In the genomic region with DNA sequence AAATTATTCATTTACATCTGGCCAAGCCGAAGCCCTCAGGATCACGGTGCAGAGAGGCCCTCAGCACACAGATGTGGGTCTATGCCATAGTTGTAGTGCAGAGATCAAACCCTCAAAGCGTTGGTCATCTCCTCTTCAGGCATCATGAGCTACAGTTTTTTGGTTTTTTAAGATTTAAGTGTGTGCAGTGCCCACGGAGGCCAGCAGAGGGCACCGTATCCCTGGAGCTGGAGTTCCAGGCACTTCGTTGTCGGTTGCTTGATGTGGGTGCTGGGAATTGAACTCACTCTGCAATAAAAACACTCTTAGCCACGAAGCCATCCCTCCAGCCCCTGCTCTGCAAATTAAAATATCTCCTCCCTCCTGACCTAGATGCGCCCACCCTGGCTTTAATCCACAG, we compare ENCODE assay signal across 9 mouse cellular contexts. TPM values are rescaled to one million over a fixed set of nuclear protein-coding genes. Genes with fewer than 3 reads are reported as not detected.
DNase-seq lines count a peak whose midpoint lies in the region; ATAC-seq and TF ChIP-seq lines count a peak whose summit lies in the region.
"Had no signal": no experiment of that assay in that cellular context is flagged by ENCODE, and none has a peak within 500 bp of the region (broad histone marks: within the 10 kb centered on the region; RNA-seq: fewer than 3 reads in every experiment).

No protein-coding gene starts in this region.

- TF ChIP-seq EP300 in liver, embryonic 14.5 days (IDR thresholded peaks at IDR 0.05; ENCODE audit: low read depth), result no peak
- no peak for TF ChIP-seq EP300 in MEL (IDR thresholded peaks at IDR 0.05; ENCODE audit: low read depth in 1 of 2, low read length in 2 of 2)

- no peak overlapping the region for H3K4me2 ChIP-seq in forebrain, embryonic 11.5 days (ENCODE audit: low read depth, low read length, severe bottlenecking)
- H3K4me2 ChIP-seq in forebrain, embryonic 12.5 days, result no peak overlapping the region
- no peak overlapping the region for H3K4me2 ChIP-seq in liver, embryonic 14.5 days (ENCODE audit: low read depth)

- TF ChIP-seq POLR2A in MEL (IDR thresholded peaks at IDR 0.05; ENCODE audit: control insufficient read depth in 1 of 2, insufficient read depth in 1 of 2, low read depth in 1 of 2, low read length in 2 of 2, poor library complexity in 1 of 2), result no peak

- TF ChIP-seq RAD21 in MEL (IDR thresholded peaks at IDR 0.05; ENCODE audit: low read depth, low read length), result no peak; the same call in none of the 2 replicates

- no peaks in the 10 kb centered on the region for H3K9me3 ChIP-seq in forebrain, embryonic 11.5 days (ENCODE audit: control insufficient read depth, low read length)
- no peaks in the 10 kb centered on the region for H3K9me3 ChIP-seq in forebrain, embryonic 12.5 days
- no peaks in the 10 kb centered on the region for H3K9me3 ChIP-seq in liver, embryonic 14.5 days (ENCODE audit: control insufficient read depth, low read length)
- H3K9me3 ChIP-seq in MEL (replicated peaks; ENCODE audit: insufficient read depth, low read length), result no peaks in the 10 kb centered on the region
- no peaks in the 10 kb centered on the region; the same call in 1 of the 2 replicates for H3K9me3 ChIP-seq in forebrain, embryonic 10.5 days

- 35% methylated on average over 9 of the region's 9 CpGs for WGBS in forebrain, embryonic 11.5 days
- 40% methylated on average over 9 of the region's 9 CpGs for WGBS in forebrain, embryonic 12.5 days
- 26% methylated on average over 9 of the region's 9 CpGs for WGBS in liver, embryonic 14.5 days (ENCODE audit: insufficient replicate concordance)
- 40% methylated on average over 9 of the region's 9 CpGs for WGBS in forebrain, embryonic 10.5 days

- no peaks in the 10 kb centered on the region for H3K79me2 ChIP-seq in MEL (ENCODE audit: control insufficient read depth, insufficient read depth, low read length, poor library complexity)

- H3K9ac ChIP-seq in forebrain, embryonic 11.5 days (ENCODE audit: low read length), result no peak overlapping the region
- no peak overlapping the region for H3K9ac ChIP-seq in forebrain, embryonic 12.5 days
- H3K9ac ChIP-seq in liver, embryonic 14.5 days (replicated peaks), result no peak overlapping the region
- H3K9ac ChIP-seq in MEL (ENCODE audit: control insufficient read depth, low read depth, low read length, poor library complexity, severe bottlenecking), result no peak overlapping the region

- ATAC-seq in forebrain, embryonic 11.5 days (replicated peaks; ENCODE audit: low FRiP score), result no peak
- no peak for ATAC-seq in forebrain, embryonic 12.5 days (ENCODE audit: low FRiP score)
- ATAC-seq in liver, embryonic 14.5 days (ENCODE audit: insufficient read depth), result no peak

- no peak overlapping the region for H3K27ac ChIP-seq in forebrain, embryonic 11.5 days (ENCODE audit: low read depth, low read length)
- H3K27ac ChIP-seq in forebrain, embryonic 12.5 days, result no peak overlapping the region
- H3K27ac ChIP-seq in liver, embryonic 14.5 days, result no peak overlapping the region
- H3K27ac ChIP-seq in MEL (ENCODE audit: control insufficient read depth, low read depth, low read length), result no peak overlapping the region
- H3K27ac ChIP-seq in forebrain, embryonic 10.5 days, result no peak overlapping the region
- H3K27ac ChIP-seq: macrophage had no signal

- H3K4me3 ChIP-seq in forebrain, embryonic 11.5 days (ENCODE audit: low read depth, low read length), result no peak overlapping the region
- H3K4me3 ChIP-seq in forebrain, embryonic 12.5 days (replicated peaks), result no peak overlapping the region
- no peak overlapping the region for H3K4me3 ChIP-seq in liver, embryonic 14.5 days (ENCODE audit: insufficient read depth in 1 of 2, low read depth in 2 of 2, low read length in 2 of 2)
- H3K4me3 ChIP-seq in MEL (ENCODE audit: control insufficient read depth in 1 of 2, insufficient read depth in 1 of 2, low read depth in 2 of 2, low read length in 2 of 2), result no peak overlapping the region
- H3K4me3 ChIP-seq in forebrain, embryonic 10.5 days, result no peak overlapping the region

- peak; percentile 61 for DNase-seq in forebrain, embryonic 11.5 days (ENCODE audit: low spot score)
- DNase-seq in liver, embryonic 14.5 days (ENCODE audit: low read depth in 3 of 3, low spot score in 3 of 3), result no peak
- DNase-seq in liver, result no peak
- DNase-seq in MEL (ENCODE audit: low read depth, low spot score), result peak; percentile 4
- DNase-seq in kidney, postnatal 4 days, result peak; percentile 36 to 48
- no peak for DNase-seq in heart, adult 11 months
- no peak for DNase-seq in forebrain, embryonic 10.5 days (ENCODE audit: extremely low spot score, low spot score)

- H3K36me3 ChIP-seq in forebrain, embryonic 11.5 days (ENCODE audit: control insufficient read depth, insufficient read depth, low read length), result no peaks in the 10 kb centered on the region
- no peaks in the 10 kb centered on the region for H3K36me3 ChIP-seq in forebrain, embryonic 12.5 days (replicated peaks)
- H3K36me3 ChIP-seq in liver, embryonic 14.5 days (replicated peaks; ENCODE audit: control insufficient read depth, insufficient read depth, low read depth), result no peaks in the 10 kb centered on the region
- no peaks in the 10 kb centered on the region for H3K36me3 ChIP-seq in MEL (ENCODE audit: control insufficient read depth in 1 of 2, insufficient read depth in 2 of 2, low read length in 2 of 2)
- no peaks in the 10 kb centered on the region for H3K36me3 ChIP-seq in forebrain, embryonic 10.5 days (replicated peaks)

- no peaks in the 10 kb centered on the region for H3K27me3 ChIP-seq in forebrain, embryonic 11.5 days (ENCODE audit: control insufficient read depth, insufficient read depth, low read length)
- no peaks in the 10 kb centered on the region for H3K27me3 ChIP-seq in forebrain, embryonic 12.5 days
- no peaks in the 10 kb centered on the region for H3K27me3 ChIP-seq in liver, embryonic 14.5 days (ENCODE audit: control insufficient read depth, insufficient read depth, low read length)
- no peaks in the 10 kb centered on the region for H3K27me3 ChIP-seq in MEL (ENCODE audit: control insufficient read depth in 1 of 2, insufficient read depth in 2 of 2, low read length in 2 of 2)
- H3K27me3 ChIP-seq in forebrain, embryonic 10.5 days (ENCODE audit: poor library complexity, severe bottlenecking), result no peaks in the 10 kb centered on the region

- TF ChIP-seq CTCF in liver, embryonic 14.5 days (IDR thresholded peaks at IDR 0.05; ENCODE audit: low read depth), result peak; percentile 62
- peak; percentile 31 to 49 (median 35) for TF ChIP-seq CTCF in MEL (IDR thresholded peaks at IDR 0.05 in 2 of 3, conservative IDR thresholded peaks at IDR 0.05 in 1 of 3; ENCODE audit: control insufficient read depth in 1 of 3, insufficient read depth in 1 of 3, low read depth in 2 of 3, low read length in 3 of 3, poor library complexity in 1 of 3, severe bottlenecking in 1 of 3)

- H3K4me1 ChIP-seq in forebrain, embryonic 11.5 days (replicated peaks; ENCODE audit: control insufficient read depth, insufficient read depth, low read length), result no peaks in the 10 kb centered on the region
- H3K4me1 ChIP-seq in forebrain, embryonic 12.5 days, result no peaks in the 10 kb centered on the region
- no peaks in the 10 kb centered on the region for H3K4me1 ChIP-seq in liver, embryonic 14.5 days (replicated peaks; ENCODE audit: control insufficient read depth in 2 of 2, insufficient read depth in 2 of 2, low read length in 1 of 2)
- H3K4me1 ChIP-seq in MEL (ENCODE audit: control insufficient read depth in 1 of 2, insufficient read depth in 2 of 2, low read length in 2 of 2), result no peaks in the 10 kb centered on the region
- no peaks in the 10 kb centered on the region for H3K4me1 ChIP-seq in forebrain, embryonic 10.5 days

TF ChIP-seq in MEL, 35 proteins besides CTCF, POLR2A, EP300 and RAD21:
- TF ChIP-seq ZKSCAN1 (IDR thresholded peaks at IDR 0.05; ENCODE audit: low read depth, low read length), result no peak
- TF ChIP-seq POLR2AphosphoS5 (IDR thresholded peaks at IDR 0.05; ENCODE audit: borderline replicate concordance, low read depth, low read length), result no peak
- no peak for TF ChIP-seq JUND (IDR thresholded peaks at IDR 0.05; ENCODE audit: low read depth, low read length)
- no peak for TF ChIP-seq RCOR1 (IDR thresholded peaks at IDR 0.05; ENCODE audit: low read depth, low read length)
- TF ChIP-seq MAZ (IDR thresholded peaks at IDR 0.05; ENCODE audit: low read depth, low read length), result no peak
- TF ChIP-seq MEF2A (IDR thresholded peaks at IDR 0.05; ENCODE audit: extremely low read depth, insufficient replicate concordance, low read depth, low read length, poor library complexity, severe bottlenecking), result no peak
- TF ChIP-seq E2F4 (IDR thresholded peaks at IDR 0.05; ENCODE audit: borderline replicate concordance, low read depth, low read length), result no peak
- TF ChIP-seq ELF1 (IDR thresholded peaks at IDR 0.05; ENCODE audit: low read depth, low read length), result no peak

RNA-seq across cellular contexts. Expression of a gene that starts 58.3 kb away (rescaled TPM):
- polyA plus RNA-seq in forebrain, embryonic 11.5 days (2014; fragmentation: Nextera tagmentation; extraction: Ambion mirVana), result 0.56 and 1.1 TPM in 2 replicates
- polyA plus RNA-seq in forebrain, embryonic 12.5 days (2016; fragmentation: Nextera tagmentation; extraction: Ambion mirVana), result 0.47 and 0.60 TPM in 2 replicates
- polyA plus RNA-seq in liver, embryonic 14.5 days (2012; rRNA removed), result under 0.01 TPM in 1 of 2 replicates, not detected in the other
- not detected in 2 replicates for polyA plus RNA-seq in liver, embryonic 14.5 days (2014; fragmentation: Nextera tagmentation; extraction: Ambion mirVana)
- not detected in 2 replicates for total RNA-seq in MEL (2012; rRNA removed)
- not detected for polyA plus RNA-seq in MEL (2012; ENCODE audit: insufficient read depth in 1 of 2, insufficient read length in 2 of 2, low read depth in 1 of 2, low replicate concordance in 2 of 2, missing spikeins in 1 of 2)
- 0.52 and 0.73 TPM in 2 replicates for polyA plus RNA-seq in forebrain, embryonic 10.5 days (2016; fragmentation: Nextera tagmentation; extraction: Ambion mirVana)
- polyA plus RNA-seq: macrophage had no signal

Comparison
In these comparisons a context has a peak if more than half of its experiments do, and no peak if none do; other contexts are left out.
1. DNase-seq: peak in forebrain, embryonic 11.5 days (single experiment), MEL (single experiment) and kidney, postnatal 4 days (2 of 2); none in liver, embryonic 14.5 days (0 of 3), liver (single experiment), heart, adult 11 months (single experiment) and forebrain, embryonic 10.5 days (single experiment).